Mouse (Mus musculus) Patski (cell line): ENCODE results near the gene Otogl. TPM values are rescaled to one million over a fixed set of nuclear protein-coding genes. Genes with fewer than 3 reads are reported as not detected.
A peak's percentile ranks its signal among the peaks of the same experiment; 100 is the strongest.

ENCODE experiments used
- ATAC-seq: fragments of 100-300 bp; one replicate; pipeline ENCODE4 v1.8.0; 2021
- CTCF ChIA-PET: fragments of 350-600 bp; sonication (Branson Sonifier 250); formaldehyde crosslinking; loops from one replicate; lab custom pipeline; 2022; ENCODE audit warnings: inconsistent platforms; lab: Charles Lee
- POLR2A ChIA-PET: fragments of 350-600 bp; sonication (Branson Sonifier 250); formaldehyde crosslinking; loops from one replicate; lab custom pipeline; 2022; ENCODE audit warnings: antibody characterized with exemption, inconsistent platforms; lab: Charles Lee
- DNase-seq: peaks from one replicate; pipeline ENCODE4 v3.0.0-alpha.2; 2011; ENCODE audit warnings: low read depth, low spot score
- H3K27me3 ChIP-seq: fragments of 371-371 bp; one replicate; pipeline ENCODE4 v1.5.1; 2021
- CTCF ChIP-seq: fragments of 100-300 bp; IDR thresholded peaks from one replicate; pipeline ENCODE4 v1.5.1; 2021
- in situ Hi-C: fragments of 300-500 bp; cut with MboI; formaldehyde crosslinking; loops from 3 replicates; pipeline ENCODE4 v1.11.1; 2018; ENCODE audit warnings: low pct_unique_long_range_greater_than_20kb, mixed read lengths
- polyA plus RNA-seq: library from polyadenylated mRNA; unstranded; gene quantifications from one replicate; pipeline ENCODE4 v1.2.3, GENCODE M21; 2021

The Otogl gene
- polyA plus RNA-seq, 1 experiment from 2014 or later = under 0.01 TPM

GRCm38 (mm10) chr10:107921134-107921533, 9.2 kb upstream of the Otogl start:
- DNase-seq (no peak), ATAC-seq (no peak)
- in situ Hi-C loops = loop anchor here (10.0 kb wide), 1 partner anchor 614 kb away; no protein-coding TSS in a partner anchor
- H3K27me3 ChIP-seq = no peaks in the 10 kb centered on the region
- TF ChIP-seq CTCF = no peak
- ChIA-PET POLR2A (no interaction called here), CTCF (interaction anchor here (1.0 to 3.7 kb wide), 8 partner anchors 10 to 514 kb away, joined by 3 to 48 read pairs (median 4); no protein-coding TSS in a partner anchor)

- DNase-seq = no peak
- ChIA-PET POLR2A (no interaction called here), CTCF (no interaction called here)
- in situ Hi-C loops = no loop called here
- TF ChIP-seq CTCF = no peak
- no peaks in the 10 kb centered on the region for H3K27me3 ChIP-seq
- ATAC-seq = no peak
Measured at GRCm38 (mm10) chr10:107913013-107913412, 1.1 kb upstream of the Otogl start.

- ChIA-PET CTCF (no interaction called here), POLR2A (no interaction called here)
- no peak for DNase-seq
- ATAC-seq = no peak
- no peak for TF ChIP-seq CTCF
- no peaks in the 10 kb centered on the region for H3K27me3 ChIP-seq
- in situ Hi-C loops = no loop called here
Measured at GRCm38 (mm10) chr10:107906453-107906852, 5.5 kb downstream of the Otogl start.

GRCm38 (mm10) chr10:107905274-107906034, 6.5 kb downstream of the Otogl start:
- no peaks in the 10 kb centered on the region for H3K27me3 ChIP-seq
- CTCF ChIA-PET = interaction anchor here (0.9 to 2.0 kb wide), 4 partner anchors 9 to 47 kb away, joined by 3 to 7 read pairs (median 4); no protein-coding TSS in a partner anchor
- ATAC-seq (peak; percentile 89), DNase-seq (peak; percentile 76)
- POLR2A ChIA-PET = no interaction called here
- in situ Hi-C loops = no loop called here
- no peak for TF ChIP-seq CTCF

GRCm38 (mm10) chr10:107901958-107902357, 10.0 kb downstream of the Otogl start:
- ATAC-seq (no peak), DNase-seq (no peak)
- in situ Hi-C loops = no loop called here
- TF ChIP-seq CTCF = no peak
- CTCF ChIA-PET = interaction anchor here (1.2 kb wide), 1 partner anchor 10 kb away, joined by 4 read pairs; no protein-coding TSS in a partner anchor
- no peaks in the 10 kb centered on the region for H3K27me3 ChIP-seq
- POLR2A ChIA-PET = no interaction called here

GRCm38 (mm10) chr10:107901204-107901879, 10.6 kb downstream of the Otogl start:
- ChIA-PET CTCF (interaction anchor here (1.0 to 1.2 kb wide), 2 partner anchors 9 to 17 kb away, joined by 3 to 4 read pairs; no protein-coding TSS in a partner anchor), POLR2A (no interaction called here)
- no peaks in the 10 kb centered on the region for H3K27me3 ChIP-seq
- no peak for ATAC-seq
- no peak for DNase-seq
- no peak for TF ChIP-seq CTCF
- in situ Hi-C loops = no loop called here

GRCm38 (mm10) chr10:107899946-107900345, 12.0 kb downstream of the Otogl start:
- ChIA-PET POLR2A (no interaction called here), CTCF (no interaction called here)
- in situ Hi-C loops = no loop called here
- ATAC-seq (no peak), DNase-seq (no peak)
- H3K27me3 ChIP-seq = no peaks in the 10 kb centered on the region
- no peak for TF ChIP-seq CTCF

GRCm38 (mm10) chr10:107896158-107896557, 15.8 kb downstream of the Otogl start:
- ChIA-PET POLR2A (no interaction called here), CTCF (interaction anchor here (0.8 to 1.2 kb wide), 3 partner anchors 9 to 29 kb away, joined by 3 to 4 read pairs (median 3); no protein-coding TSS in a partner anchor)
- no peak for DNase-seq
- H3K27me3 ChIP-seq = no peaks in the 10 kb centered on the region
- ATAC-seq = no peak
- no peak for TF ChIP-seq CTCF
- in situ Hi-C loops = no loop called here

- no peak for TF ChIP-seq CTCF
- H3K27me3 ChIP-seq = no peaks in the 10 kb centered on the region
- DNase-seq (no peak), ATAC-seq (no peak)
- ChIA-PET CTCF (interaction anchor here (1.0 to 1.2 kb wide), 3 partner anchors 9 to 28 kb away, joined by 3 read pairs; no protein-coding TSS in a partner anchor), POLR2A (interaction anchor here (0.6 kb wide), 2 partner anchors 87 to 142 kb away, joined by 3 to 6 read pairs; no protein-coding TSS in a partner anchor)
- in situ Hi-C loops = no loop called here
Measured at GRCm38 (mm10) chr10:107894663-107895581, 17.0 kb downstream of the Otogl start.

- peaks cover 1% of the 10 kb centered on the region for H3K27me3 ChIP-seq
- CTCF ChIA-PET = no interaction called here
- no peak for TF ChIP-seq CTCF
- POLR2A ChIA-PET = no interaction called here
- in situ Hi-C loops = no loop called here
- ATAC-seq = no peak
- no peak for DNase-seq
Measured at GRCm38 (mm10) chr10:107890400-107890799, 21.5 kb downstream of the Otogl start.
